Mouse (Mus musculus) cortical plate, adult 2 months (tissue): ENCODE data around the gene Fkbpl.

Source experiments
- CTCF ChIP-seq: fragments of 200-500 bp; IDR thresholded peaks from 2 replicates; pipeline ENCODE4 v1.5.1; 2011; ENCODE audit warnings: mild to moderate bottlenecking, control low read depth, low read length; ENCODE audit not compliant: insufficient read depth; ENCODE audit errors: extremely low read depth
- POLR2A ChIP-seq: fragments of 200-500 bp; IDR thresholded peaks from 2 replicates; pipeline ENCODE4 v1.6.1; 2011; ENCODE audit warnings: mild to moderate bottlenecking, low read length, control low read depth; ENCODE audit not compliant: insufficient read depth; ENCODE audit errors: extremely low read depth

DNA sequence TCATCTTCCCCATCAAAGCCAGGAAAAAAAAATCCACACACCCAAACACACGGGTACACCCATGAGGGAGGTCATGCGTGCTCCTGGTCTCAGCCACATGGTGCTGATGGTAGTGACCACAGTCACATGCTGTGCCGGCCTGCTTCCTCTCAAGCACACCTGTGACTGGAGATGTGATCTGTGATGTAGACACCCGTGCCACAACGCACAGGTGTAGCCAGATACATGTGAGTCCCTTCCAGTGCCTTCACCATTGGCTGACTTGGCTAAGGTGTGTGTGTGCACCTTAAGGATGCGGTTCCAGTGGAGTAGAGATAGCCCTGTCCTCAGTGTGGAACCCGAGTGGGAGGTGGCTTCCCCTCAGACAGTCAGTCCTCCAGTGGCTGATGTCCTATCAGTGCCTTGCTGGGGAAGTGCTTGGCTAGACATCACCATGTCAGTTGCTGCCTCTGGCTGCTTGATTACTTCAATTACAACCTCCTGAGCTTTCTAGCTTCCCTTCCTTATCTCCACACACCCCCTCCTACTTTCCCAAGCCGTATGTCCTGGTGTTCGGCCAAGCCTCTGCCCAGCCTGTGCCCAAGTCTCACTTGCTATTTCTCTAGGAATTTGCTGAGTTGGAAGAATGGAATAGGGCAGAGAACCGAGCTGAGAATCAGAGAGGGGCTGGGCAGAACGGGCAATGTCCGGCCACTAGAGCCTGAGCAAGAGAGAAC lies 14.8 kb downstream of the Fkbpl start:
- TF ChIP-seq CTCF (no peak), POLR2A (no peak)
